Mouse (Mus musculus): ENCODE results near the gene Lbp. TPM values are rescaled to one million over a fixed set of nuclear protein-coding genes. Genes with fewer than 3 reads are reported as not detected.

Gene Lbp
- polyA plus RNA-seq, 1 experiment: 8.8 TPM

DNA sequence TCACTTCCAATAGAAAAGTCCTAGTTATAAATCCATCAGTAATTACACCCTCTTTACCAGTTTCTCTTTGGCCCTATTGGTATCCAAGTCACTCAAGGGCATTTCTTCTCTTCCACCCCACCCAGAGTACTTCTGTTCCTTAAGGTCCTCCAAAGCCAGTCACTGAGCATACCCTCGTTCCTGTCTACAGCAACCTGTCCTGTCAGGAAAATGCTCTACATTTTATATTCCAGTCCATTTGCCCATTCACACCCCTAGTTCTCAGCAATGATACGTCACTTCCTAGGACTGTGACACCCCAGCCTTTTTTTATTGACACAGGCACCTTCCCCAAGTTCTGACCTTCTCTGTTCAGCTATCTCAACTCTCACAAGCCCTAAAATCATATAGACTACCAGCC, 48.9 kb downstream of the Lbp start:
- H3K27me3 ChIP-seq (replicated peaks): no peaks in the 10 kb centered on the region
- no peak overlapping the region for H3K4me3 ChIP-seq (replicated peaks)
- H3K36me3 ChIP-seq (replicated peaks; ENCODE audit: low read length): peaks cover 85% of the 10 kb centered on the region
- TF ChIP-seq FLI1 (IDR thresholded peaks at IDR 0.05; ENCODE audit: low read length) (no peak), GATA1 (IDR thresholded peaks at IDR 0.05; ENCODE audit: borderline replicate concordance, low read length) (no peak)
- peaks cover 31% of the 10 kb centered on the region for H3K4me1 ChIP-seq
- H3K9me3 ChIP-seq: no peaks in the 10 kb centered on the region

DNA sequence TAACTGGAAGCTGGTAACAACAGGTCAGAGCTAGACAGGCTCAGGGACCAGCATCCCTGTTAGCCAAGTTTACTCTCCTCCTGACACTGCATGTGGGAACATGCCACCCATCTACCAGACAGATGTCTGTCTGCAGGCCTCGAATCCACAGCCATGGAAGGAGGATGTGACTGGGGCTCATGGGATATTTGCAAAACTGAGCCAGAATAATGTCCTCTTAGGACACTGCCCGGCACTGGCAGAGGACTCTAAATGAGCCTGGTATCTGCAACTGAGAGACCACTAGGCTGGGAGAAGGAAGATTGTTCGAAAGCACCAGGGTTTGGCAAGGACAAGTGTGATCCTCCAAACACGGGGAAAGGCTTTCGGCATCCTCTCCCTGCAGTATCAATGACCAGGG, 49.8 kb downstream of the Lbp start:
- H3K9me3 ChIP-seq: no peaks in the 10 kb centered on the region
- H3K4me3 ChIP-seq (replicated peaks): no peak overlapping the region
- no peaks in the 10 kb centered on the region for H3K27me3 ChIP-seq (replicated peaks)
- H3K4me1 ChIP-seq: peaks cover 40% of the 10 kb centered on the region
- TF ChIP-seq FLI1 (IDR thresholded peaks at IDR 0.05; ENCODE audit: low read length) (no peak), GATA1 (IDR thresholded peaks at IDR 0.05; ENCODE audit: borderline replicate concordance, low read length) (no peak)
- peaks cover 87% of the 10 kb centered on the region for H3K36me3 ChIP-seq (replicated peaks; ENCODE audit: low read length)

DNA sequence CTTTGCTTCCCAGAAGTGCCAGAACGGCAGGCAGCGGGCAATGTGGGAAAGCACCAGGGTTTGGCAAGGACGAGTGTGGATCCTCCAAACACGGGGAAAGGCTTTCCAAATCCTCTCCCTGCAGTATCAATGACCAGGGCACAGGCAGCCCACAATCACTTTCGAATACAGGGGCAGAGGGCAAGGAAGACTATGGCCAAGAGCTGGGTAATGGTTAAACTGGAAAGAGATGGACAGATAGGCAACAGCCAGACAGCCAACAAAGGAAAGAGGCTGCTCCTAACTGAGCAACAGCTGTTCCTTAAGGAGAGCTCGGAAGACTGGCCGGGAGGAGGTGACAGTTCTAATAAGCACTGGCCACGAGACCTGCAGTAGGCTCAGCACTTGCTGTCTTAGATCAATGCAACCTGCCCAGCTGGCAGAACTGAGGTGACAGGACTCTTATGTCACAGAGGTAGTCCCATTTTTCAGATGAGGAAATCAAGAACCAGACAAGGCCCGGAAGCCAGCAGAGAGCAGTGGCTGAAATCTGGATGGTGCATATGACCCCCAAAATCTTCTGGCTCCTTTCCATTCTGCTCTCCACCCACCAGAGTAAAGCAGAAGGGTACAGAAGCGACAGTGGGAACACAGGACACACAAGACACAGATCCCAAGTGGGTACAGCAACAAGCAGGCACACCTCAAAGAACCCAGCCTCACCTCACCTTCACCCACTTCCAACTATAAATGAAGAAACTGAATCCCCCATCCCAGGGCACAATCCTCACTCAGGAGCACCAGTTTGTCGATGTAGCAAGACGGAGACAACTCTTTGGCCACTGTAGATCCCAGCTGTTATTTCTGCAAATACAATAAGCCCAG, 53.7 kb downstream of the Lbp start:
- Histone ChIP-seq H3K9me3 (no peaks in the 10 kb centered on the region), H3K4me3 (replicated peaks) (peak overlapping the region; percentile 99), H3K36me3 (replicated peaks; ENCODE audit: low read length) (peaks cover 55% of the 10 kb centered on the region), H3K4me1 (peaks cover 44% of the 10 kb centered on the region), H3K27me3 (replicated peaks) (no peaks in the 10 kb centered on the region)
- TF ChIP-seq FLI1 (IDR thresholded peaks at IDR 0.05; ENCODE audit: low read length) (no peak), GATA1 (IDR thresholded peaks at IDR 0.05; ENCODE audit: borderline replicate concordance, low read length) (no peak)

DNA sequence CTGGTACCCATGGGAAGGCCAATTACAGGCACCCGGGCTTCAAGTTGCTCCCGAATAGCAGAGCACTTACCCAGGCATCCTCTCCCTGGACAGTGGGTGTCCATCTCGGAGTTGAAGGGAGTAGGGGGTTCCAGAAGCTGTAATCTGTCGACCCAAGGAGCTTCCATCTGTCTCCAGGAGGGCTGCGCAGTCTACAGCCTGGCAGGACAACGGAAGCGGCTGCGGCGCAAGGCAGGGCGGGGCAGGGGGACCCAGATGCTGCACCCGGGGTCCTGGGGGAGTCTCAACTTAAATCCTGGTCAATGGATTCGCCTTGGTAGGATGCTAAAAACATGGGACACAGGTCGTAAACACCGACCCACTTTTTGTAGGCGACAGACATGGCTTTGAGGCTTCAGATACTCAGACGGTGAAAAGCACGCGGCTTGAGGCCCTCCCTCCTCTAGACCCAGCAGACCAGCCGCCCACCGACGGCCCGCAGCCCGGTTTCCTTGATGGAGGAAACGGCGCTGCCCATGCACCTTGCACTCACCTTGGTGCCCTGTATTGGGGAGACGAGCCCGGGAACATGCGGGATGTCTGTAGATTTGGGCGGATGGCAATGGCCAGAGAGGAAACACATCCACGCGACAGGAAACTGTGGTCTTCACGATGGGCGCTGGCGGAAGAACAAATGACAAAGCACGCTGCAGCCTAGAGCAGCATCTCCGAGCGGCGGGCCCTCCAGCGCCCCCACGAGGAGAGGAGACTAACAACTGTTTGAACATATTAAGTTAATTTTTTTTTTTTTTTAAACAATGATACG, 54.8 kb downstream of the Lbp start:
- H3K36me3 ChIP-seq (replicated peaks; ENCODE audit: low read length): peaks cover 44% of the 10 kb centered on the region
- TF ChIP-seq FLI1 (IDR thresholded peaks at IDR 0.05; ENCODE audit: low read length) (peak; percentile 51; the same call in 1 of the 2 replicates), GATA1 (IDR thresholded peaks at IDR 0.05; ENCODE audit: borderline replicate concordance, low read length) (no peak)

DNA sequence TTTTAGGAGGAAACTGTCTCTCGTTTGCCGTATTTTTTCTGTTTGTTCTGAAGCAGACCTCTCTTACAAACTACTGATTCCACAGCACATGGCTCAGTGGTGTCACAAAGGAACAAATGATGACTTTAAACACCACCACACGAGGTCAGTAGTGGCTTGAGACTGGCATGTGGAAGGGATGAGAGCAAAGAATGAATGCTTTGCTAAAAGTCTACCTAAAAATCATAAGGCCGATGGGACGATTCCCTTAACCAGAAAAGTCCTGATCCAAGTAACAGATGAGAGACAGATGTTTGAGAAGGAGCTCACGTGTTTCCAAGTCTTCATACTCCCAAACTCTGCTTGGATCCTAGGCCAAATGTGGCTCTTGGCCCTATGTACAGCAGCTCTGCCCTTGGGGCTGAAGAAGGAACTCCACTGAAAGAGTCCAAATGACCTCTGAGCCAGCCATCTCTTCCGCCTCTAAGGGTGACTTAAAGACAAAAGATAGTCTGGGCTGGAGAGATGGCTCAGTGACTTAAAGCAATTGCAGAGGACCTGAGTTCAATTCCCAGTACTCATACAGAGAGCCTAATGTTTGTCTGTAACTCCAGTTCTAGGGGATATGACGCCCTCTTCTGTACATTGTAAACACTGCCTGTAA, 55.5 kb downstream of the Lbp start:
- Histone ChIP-seq H3K4me1 (peaks cover 44% of the 10 kb centered on the region), H3K36me3 (replicated peaks; ENCODE audit: low read length) (peaks cover 37% of the 10 kb centered on the region), H3K9me3 (no peaks in the 10 kb centered on the region), H3K27me3 (replicated peaks) (no peaks in the 10 kb centered on the region), H3K4me3 (replicated peaks) (peak overlapping the region; percentile 99)
- no peak for TF ChIP-seq GATA1 (IDR thresholded peaks at IDR 0.05; ENCODE audit: borderline replicate concordance, low read length)
- TF ChIP-seq FLI1 (IDR thresholded peaks at IDR 0.05; ENCODE audit: low read length): no peak

More for the DNA sequence above, 54.8 kb downstream of the Lbp start:
- Histone ChIP-seq H3K4me1 (peaks cover 44% of the 10 kb centered on the region), H3K4me3 (replicated peaks) (peak overlapping the region; percentile 99), H3K27me3 (replicated peaks) (no peaks in the 10 kb centered on the region), H3K9me3 (no peaks in the 10 kb centered on the region)

DNA sequence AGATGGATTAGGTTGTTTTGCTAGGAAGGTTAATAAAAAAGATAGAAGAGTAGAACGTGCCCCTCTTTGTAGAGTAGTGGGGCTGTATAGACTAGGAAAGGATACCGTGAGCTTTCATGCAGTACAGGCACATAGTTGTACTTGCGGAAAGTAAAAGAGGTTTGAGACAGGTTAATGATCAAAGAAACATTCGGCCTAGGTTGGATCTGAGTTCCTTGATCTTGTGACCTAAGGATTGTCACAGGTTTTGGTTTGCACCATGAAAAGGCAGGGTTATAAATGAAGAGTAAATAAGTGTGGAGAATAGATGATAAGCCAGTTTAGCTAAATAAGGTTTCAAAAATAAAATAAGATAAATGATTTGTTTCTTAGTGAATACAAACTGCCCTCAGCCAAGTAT, 57.9 kb downstream of the Lbp start:
- peaks cover 13% of the 10 kb centered on the region for H3K36me3 ChIP-seq (replicated peaks; ENCODE audit: low read length)
- TF ChIP-seq FLI1 (IDR thresholded peaks at IDR 0.05; ENCODE audit: low read length) (no peak), GATA1 (IDR thresholded peaks at IDR 0.05; ENCODE audit: borderline replicate concordance, low read length) (no peak)

DNA sequence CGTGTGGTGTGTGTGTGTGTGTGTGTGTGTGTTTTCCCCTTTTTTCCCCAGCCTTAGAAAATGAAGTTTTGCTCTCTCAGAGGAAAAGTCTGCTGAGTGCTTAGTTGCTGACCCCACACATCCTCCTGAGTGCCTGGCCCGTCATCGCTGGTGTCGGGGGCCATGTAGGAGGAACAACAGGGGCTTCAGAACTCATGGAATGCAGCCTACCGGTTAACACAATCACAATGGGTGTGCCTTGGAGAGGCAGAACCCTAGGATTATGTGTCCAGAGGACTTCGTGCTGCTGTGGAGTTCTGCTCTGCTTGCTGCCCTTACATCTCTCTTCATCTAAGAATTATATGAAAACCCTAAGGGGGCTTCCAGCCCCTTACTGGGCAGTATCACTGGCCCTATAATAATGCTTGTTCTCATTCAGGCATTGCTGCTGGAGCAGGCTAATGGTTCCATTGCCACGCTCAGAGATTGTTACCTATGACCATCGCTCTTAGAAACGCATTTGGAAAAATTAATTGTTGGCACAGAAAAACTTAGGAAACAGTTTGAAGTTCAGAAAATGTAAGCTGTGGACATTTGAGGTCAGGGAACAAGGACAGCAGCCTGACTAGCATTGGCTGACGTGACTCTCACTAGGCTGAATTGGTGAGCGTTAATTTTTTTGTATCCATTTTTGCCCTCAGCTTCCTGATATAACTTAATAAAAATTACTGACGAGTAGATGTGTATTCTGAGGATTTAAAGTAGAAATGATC, 59.0 kb downstream of the Lbp start:
- TF ChIP-seq GATA1 (IDR thresholded peaks at IDR 0.05; ENCODE audit: borderline replicate concordance, low read length) (no peak), FLI1 (IDR thresholded peaks at IDR 0.05; ENCODE audit: low read length) (no peak)
- Histone ChIP-seq H3K36me3 (replicated peaks; ENCODE audit: low read length) (peaks cover 2% of the 10 kb centered on the region), H3K4me3 (replicated peaks) (no peak overlapping the region), H3K27me3 (replicated peaks) (peaks cover 4% of the 10 kb centered on the region), H3K9me3 (no peaks in the 10 kb centered on the region), H3K4me1 (peaks cover 29% of the 10 kb centered on the region)

More for the DNA sequence above, 57.9 kb downstream of the Lbp start:
- Histone ChIP-seq H3K4me3 (replicated peaks) (no peak overlapping the region), H3K27me3 (replicated peaks) (peaks cover 2% of the 10 kb centered on the region), H3K9me3 (no peaks in the 10 kb centered on the region), H3K4me1 (peaks cover 38% of the 10 kb centered on the region)

DNA sequence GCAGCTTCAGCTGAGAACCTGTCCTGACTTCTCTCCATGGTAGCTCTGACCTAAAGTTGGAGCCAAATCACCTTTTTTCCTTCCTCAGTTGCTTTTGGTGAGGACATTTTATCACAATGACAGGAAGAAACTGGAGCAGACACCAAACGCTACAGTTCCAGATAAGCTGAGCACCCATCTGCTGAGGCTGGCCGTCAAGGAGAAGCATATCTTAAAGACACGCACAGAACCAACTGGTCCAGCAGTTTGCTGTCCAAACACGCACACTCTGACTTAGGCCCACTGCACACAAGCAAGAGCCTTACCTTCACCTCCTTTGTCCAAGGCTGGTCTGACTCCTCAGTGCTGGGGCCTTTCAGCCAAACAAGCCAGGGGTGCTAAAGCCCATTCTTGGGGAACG, 61.4 kb downstream of the Lbp start:
- no peak for TF ChIP-seq FLI1 (IDR thresholded peaks at IDR 0.05; ENCODE audit: low read length)
- TF ChIP-seq GATA1 (IDR thresholded peaks at IDR 0.05; ENCODE audit: borderline replicate concordance, low read length): no peak

DNA sequence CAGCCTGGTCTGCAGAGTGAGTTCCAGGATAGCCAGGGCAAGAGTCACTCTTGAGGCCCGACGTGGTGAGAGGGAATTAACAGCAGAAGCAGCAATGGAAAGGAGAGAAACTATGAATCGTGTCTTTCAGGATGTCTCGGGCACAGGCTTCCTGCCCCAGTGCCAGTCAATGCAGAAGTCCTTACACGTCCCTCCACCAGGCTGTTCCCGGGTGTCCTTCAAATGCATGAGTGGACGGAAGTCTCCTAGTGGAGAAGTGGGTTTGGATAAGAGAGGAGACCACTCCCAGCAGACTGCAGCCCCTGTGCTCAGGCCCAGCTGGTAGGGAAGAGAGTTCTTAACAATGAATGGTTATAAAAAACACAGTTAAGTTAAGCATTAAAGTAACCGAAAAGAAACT, 62.0 kb downstream of the Lbp start:
- H3K4me1 ChIP-seq: peaks cover 14% of the 10 kb centered on the region
- TF ChIP-seq GATA1 (IDR thresholded peaks at IDR 0.05; ENCODE audit: borderline replicate concordance, low read length) (no peak), FLI1 (IDR thresholded peaks at IDR 0.05; ENCODE audit: low read length) (no peak)

More for the DNA sequence above, 61.4 kb downstream of the Lbp start:
- peaks cover 14% of the 10 kb centered on the region for H3K4me1 ChIP-seq
- no peak overlapping the region for H3K4me3 ChIP-seq (replicated peaks)
- peaks cover 3% of the 10 kb centered on the region; the same call in 1 of the 2 replicates for H3K9me3 ChIP-seq
- H3K27me3 ChIP-seq (replicated peaks): peaks cover 18% of the 10 kb centered on the region
- no peaks in the 10 kb centered on the region for H3K36me3 ChIP-seq (replicated peaks; ENCODE audit: low read length)

More for the DNA sequence above, 62.0 kb downstream of the Lbp start:
- H3K27me3 ChIP-seq (replicated peaks): peaks cover 25% of the 10 kb centered on the region
- H3K36me3 ChIP-seq (replicated peaks; ENCODE audit: low read length): no peaks in the 10 kb centered on the region
- peaks cover 3% of the 10 kb centered on the region; the same call in 1 of the 2 replicates for H3K9me3 ChIP-seq
- H3K4me3 ChIP-seq (replicated peaks): no peak overlapping the region

Measured in megakaryocyte, embryonic 14.5 days (primary cell).